Mouse (Mus musculus) heart, embryonic 10.5 days (tissue): ENCODE results near the gene Rph3al. TPM values are rescaled to one million over a fixed set of nuclear protein-coding genes. Genes with fewer than 3 reads are reported as not detected.

Experiments used
- DNase-seq: peaks from one replicate; pipeline ENCODE4 v3.0.0-alpha.2; 2017; ENCODE audit warnings: low spot score
- H3K27ac ChIP-seq: fragments of 300-500 bp; sonication (generic); 2 replicates; pipeline ENCODE4 v1.5.1; 2016; ENCODE audit warnings: mild to moderate bottlenecking
- H3K27me3 ChIP-seq: fragments of 300-500 bp; sonication (generic); 2 replicates; pipeline ENCODE4 v1.6.1; 2016; ENCODE audit warnings: mild to moderate bottlenecking; ENCODE audit not compliant: poor library complexity, insufficient read depth, severe bottlenecking
- H3K36me3 ChIP-seq: fragments of 300-500 bp; sonication (generic); 2 replicates; pipeline ENCODE4 v1.6.1; 2016; ENCODE audit warnings: mild to moderate bottlenecking, moderate library complexity
- H3K4me1 ChIP-seq: fragments of 300-500 bp; sonication (generic); 2 replicates; pipeline ENCODE4 v1.6.1; 2016; ENCODE audit warnings: mild to moderate bottlenecking
- H3K4me3 ChIP-seq: fragments of 300-500 bp; sonication (generic); 2 replicates; pipeline ENCODE4 v1.5.1; 2016; ENCODE audit warnings: mild to moderate bottlenecking, moderate library complexity
- H3K9me3 ChIP-seq: fragments of 300-500 bp; sonication (generic); 2 replicates; pipeline ENCODE4 v1.6.1; 2016; ENCODE audit warnings: mild to moderate bottlenecking, moderate library complexity
- WGBS: fragments of 180-500 bp; shearing (Covaris S2); methylation state at CpG from one replicate; pipeline ENCODE4 v1.1.7; 2016; 5-methylcytosine and 5-hydroxymethylcytosine counted together
- polyA plus RNA-seq: library from polyadenylated mRNA; unstranded; fragments of >200 nt; fragmentation: Nextera tagmentation; extraction: Ambion mirVana; gene quantifications from 2 replicates; pipeline ENCODE4 v1.2.1, GENCODE M21; 2016

The Rph3al gene
- polyA plus RNA-seq, 1 experiment from 2014 or later, result 3.9 TPM

DNA sequence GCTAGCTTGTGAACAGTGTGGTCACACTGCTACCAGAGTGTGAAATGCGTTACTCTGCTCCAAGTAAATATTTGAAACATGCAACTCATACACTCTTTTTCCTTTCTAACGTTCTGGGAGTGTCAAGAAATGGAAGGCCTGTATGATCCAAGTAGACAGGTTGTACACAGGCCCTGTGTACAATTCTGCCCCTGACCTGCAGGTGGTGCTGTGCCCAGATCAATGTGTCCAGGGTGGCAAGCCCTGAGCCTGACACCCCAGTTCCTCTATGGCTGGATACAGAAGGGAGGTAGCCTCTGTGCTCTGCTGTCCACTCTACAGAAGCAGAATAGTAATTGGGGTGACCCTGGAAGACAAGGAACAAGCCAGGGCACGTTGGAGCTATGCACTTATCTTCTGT, 24.3 kb downstream of the Rph3al start:
- H3K4me1 ChIP-seq, result peaks cover 22% of the 10 kb centered on the region
- no peaks in the 10 kb centered on the region for H3K27me3 ChIP-seq
- 0 out of 2 replicates have a peak, but pooled peaks cover 7% of the 10 kb centered on the region for H3K36me3 ChIP-seq
- H3K9me3 ChIP-seq, result peaks cover 5% of the 10 kb centered on the region; the same call in 1 of the 2 replicates
- no peak for DNase-seq
- no peak overlapping the region for H3K4me3 ChIP-seq
- WGBS, result 59% methylated on average over 3 of the region's 3 CpGs
- no peak overlapping the region for H3K27ac ChIP-seq

DNA sequence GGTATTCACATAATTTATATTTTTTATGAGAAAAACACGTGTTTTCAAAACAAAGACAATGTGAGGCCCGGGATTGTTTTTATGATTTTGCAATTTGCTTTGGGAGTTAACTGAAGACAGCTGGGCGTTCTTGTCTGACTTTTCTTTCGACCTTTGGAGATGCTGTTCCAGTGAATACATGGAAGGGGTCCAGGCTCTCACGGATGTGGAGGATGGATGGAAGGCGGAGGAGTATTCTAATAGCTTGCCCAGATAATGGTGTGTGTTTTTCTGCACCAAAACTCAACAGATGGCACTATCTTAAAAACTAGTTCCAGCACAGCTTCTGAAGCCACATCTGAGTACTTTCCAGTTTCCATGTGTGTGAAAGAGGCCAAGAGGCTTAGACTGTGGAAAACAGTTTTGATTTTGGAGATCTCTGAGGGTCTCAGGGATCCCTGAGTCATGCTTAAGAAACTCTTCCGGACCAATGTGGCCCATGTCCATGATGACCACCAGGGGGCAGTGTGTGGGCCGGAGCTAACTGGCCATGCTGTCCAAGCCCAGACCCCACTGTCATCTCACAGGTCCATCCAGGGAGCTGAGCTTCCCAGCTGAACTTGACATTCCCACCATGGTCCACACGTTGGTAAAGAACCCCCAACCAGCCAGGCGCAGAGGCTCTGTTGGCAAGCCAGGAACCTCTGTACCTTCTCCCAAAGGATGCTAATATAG, 25.1 kb downstream of the Rph3al start:
- WGBS, result 51% methylated on average over 10 of the region's 10 CpGs
- DNase-seq, result peak; percentile 86
- peaks cover 9% of the 10 kb centered on the region; the same call in 1 of the 2 replicates for H3K36me3 ChIP-seq
- no peak overlapping the region for H3K4me3 ChIP-seq
- no peak overlapping the region; the same call in 1 of the 2 replicates for H3K27ac ChIP-seq
- peaks cover 8% of the 10 kb centered on the region; the same call in 1 of the 2 replicates for H3K27me3 ChIP-seq
- peaks cover 5% of the 10 kb centered on the region; the same call in 1 of the 2 replicates for H3K9me3 ChIP-seq
- H3K4me1 ChIP-seq, result peaks cover 28% of the 10 kb centered on the region

DNA sequence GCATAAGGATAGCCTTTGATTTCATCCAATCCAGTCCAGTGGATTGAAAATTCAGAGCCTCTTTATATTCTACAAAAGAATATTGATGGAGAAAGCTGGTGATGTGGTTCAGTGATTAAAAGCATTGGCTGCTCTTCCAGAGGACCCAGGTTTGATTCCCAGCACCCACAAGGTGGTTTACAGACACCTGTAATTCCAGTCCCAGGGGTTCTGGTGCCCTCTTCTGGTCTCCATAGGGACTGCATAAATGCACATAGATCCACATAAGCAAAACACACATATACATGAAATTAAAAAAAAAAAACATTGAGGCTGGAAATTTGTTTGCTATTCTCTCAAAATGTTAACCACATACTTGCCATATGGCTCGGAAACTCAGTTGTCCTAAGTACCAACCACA, 26.3 kb downstream of the Rph3al start:
- no peak overlapping the region for H3K4me3 ChIP-seq
- DNase-seq, result no peak
- H3K27me3 ChIP-seq, result peaks cover 11% of the 10 kb centered on the region; the same call in 1 of the 2 replicates
- H3K9me3 ChIP-seq, result peaks cover 5% of the 10 kb centered on the region; the same call in 1 of the 2 replicates
- peaks cover 27% of the 10 kb centered on the region for H3K4me1 ChIP-seq
- WGBS, result 89% methylated on average over 1 of the region's 1 CpGs
- peaks cover 9% of the 10 kb centered on the region; the same call in 1 of the 2 replicates for H3K36me3 ChIP-seq
- H3K27ac ChIP-seq, result no peak overlapping the region

DNA sequence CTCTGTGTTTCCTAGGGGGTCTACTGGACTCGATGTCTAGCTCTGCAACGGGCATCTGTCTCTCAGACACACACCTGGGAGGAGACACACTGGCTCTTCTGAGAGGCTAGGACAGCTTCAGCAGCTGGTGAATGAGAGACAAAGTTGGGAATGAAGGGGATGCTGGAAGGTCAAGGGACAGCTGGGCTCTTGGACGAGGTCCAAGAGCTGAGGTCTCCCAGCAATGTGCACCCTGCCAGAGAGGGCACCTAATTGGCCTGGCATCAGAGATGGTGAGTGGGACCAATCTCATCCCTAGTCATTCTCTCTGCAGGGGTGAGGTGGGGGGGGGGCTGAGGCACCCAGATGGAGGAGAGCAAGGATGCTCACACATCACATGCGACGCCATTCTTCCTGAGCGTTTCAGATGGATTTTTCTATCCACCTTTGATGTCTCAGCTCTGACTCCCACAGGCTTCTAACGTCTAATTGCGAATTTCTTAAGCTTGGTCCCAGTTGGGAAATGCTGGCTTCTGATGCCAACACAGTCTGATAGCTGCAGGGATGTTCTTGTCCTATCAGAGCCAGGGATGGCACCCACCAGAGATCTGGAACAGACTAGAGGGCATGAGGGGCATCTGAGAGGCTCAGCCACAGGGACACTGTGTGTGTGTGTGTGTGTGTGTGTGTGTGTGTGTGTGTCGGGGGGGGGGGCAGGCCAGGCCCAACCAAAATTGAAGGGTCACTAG, 28.4 kb downstream of the Rph3al start:
- Histone ChIP-seq H3K27me3 (peaks cover 11% of the 10 kb centered on the region; the same call in 1 of the 2 replicates), H3K4me3 (no peak overlapping the region), H3K4me1 (peaks cover 21% of the 10 kb centered on the region), H3K9me3 (peaks cover 5% of the 10 kb centered on the region; the same call in 1 of the 2 replicates), H3K36me3 (peaks cover 9% of the 10 kb centered on the region; the same call in 1 of the 2 replicates), H3K27ac (no peak overlapping the region)
- no peak for DNase-seq
- 88% methylated on average over 9 of the region's 9 CpGs for WGBS

DNA sequence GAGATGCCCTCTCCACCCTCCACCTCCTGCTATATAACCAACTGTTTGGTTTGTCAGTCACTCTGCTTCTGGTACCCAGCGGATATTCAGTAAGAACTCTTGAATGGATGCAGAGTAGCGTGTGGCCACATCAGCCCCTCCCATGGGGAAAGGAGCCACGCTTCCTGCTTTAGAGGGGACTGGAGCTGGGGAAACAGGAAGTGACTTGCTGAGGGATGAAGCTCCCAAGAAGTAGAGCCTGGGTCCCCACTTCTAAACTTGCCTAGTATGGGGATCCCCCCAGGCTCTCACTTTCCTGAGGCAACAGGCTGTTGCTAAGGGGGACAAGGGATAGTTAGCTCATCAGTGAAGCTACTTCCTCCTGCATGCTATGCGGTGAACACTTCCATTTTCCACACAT, 30.8 kb downstream of the Rph3al start:
- H3K27ac ChIP-seq, result no peak overlapping the region
- 64% methylated on average over 4 of the region's 4 CpGs for WGBS
- peaks cover 33% of the 10 kb centered on the region for H3K4me1 ChIP-seq
- DNase-seq, result no peak
- peaks cover 5% of the 10 kb centered on the region; the same call in 1 of the 2 replicates for H3K9me3 ChIP-seq
- no peak overlapping the region for H3K4me3 ChIP-seq
- H3K27me3 ChIP-seq, result peaks cover 17% of the 10 kb centered on the region; the same call in 1 of the 2 replicates
- H3K36me3 ChIP-seq, result peaks cover 9% of the 10 kb centered on the region; the same call in 1 of the 2 replicates

DNA sequence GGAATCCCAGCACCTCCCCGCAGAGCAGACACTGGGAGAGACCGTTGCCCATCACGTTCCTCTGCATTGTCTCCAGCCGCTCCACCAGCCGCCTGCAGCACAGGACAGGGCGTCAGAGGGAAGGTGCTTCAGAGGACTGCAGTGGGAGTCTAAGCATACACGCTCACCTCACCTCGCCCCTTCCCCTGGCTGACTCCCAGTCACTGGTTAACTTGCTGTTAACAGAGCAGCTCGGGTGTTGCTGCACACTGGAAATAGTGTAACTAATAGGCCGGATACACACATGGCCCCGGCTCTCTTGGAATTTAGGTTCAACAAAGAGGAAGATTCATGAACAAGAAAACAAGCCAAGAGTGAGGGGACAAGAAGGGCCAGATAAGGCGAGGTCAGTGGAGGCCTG, 31.7 kb downstream of the Rph3al start:
- Histone ChIP-seq H3K9me3 (no peaks in the 10 kb centered on the region; the same call in 1 of the 2 replicates), H3K27me3 (peaks cover 21% of the 10 kb centered on the region), H3K4me1 (peaks cover 33% of the 10 kb centered on the region), H3K4me3 (no peak overlapping the region), H3K36me3 (peaks cover 5% of the 10 kb centered on the region; the same call in 1 of the 2 replicates), H3K27ac (no peak overlapping the region)
- 55% methylated on average over 12 of the region's 12 CpGs for WGBS
- DNase-seq, result no peak

DNA sequence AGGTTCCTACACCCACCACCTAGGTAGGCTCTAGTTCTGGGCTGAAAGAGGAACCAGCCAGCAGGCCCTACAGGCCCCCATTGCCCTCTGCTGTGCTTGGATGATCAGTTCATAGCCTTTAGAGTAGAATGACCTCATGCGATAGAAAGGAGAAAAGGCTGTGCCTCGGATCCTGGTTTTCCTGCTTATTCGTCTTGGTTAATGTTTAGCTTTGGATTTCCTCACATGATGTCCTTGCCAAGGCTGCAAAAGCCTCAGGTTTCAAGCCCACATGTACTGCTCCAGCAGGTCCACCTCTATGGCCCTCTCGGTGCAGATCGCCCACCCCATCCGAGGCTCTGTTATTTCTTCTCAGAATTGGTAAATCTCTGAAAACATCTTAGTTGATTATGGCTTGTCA, 33.2 kb downstream of the Rph3al start:
- Histone ChIP-seq H3K9me3 (no peaks in the 10 kb centered on the region; the same call in 1 of the 2 replicates), H3K27me3 (peaks cover 36% of the 10 kb centered on the region), H3K4me3 (no peak overlapping the region), H3K4me1 (peaks cover 37% of the 10 kb centered on the region), H3K27ac (no peak overlapping the region; the same call in 1 of the 2 replicates), H3K36me3 (peaks cover 2% of the 10 kb centered on the region; the same call in 1 of the 2 replicates)
- DNase-seq, result no peak
- WGBS, result 79% methylated on average over 6 of the region's 6 CpGs

DNA sequence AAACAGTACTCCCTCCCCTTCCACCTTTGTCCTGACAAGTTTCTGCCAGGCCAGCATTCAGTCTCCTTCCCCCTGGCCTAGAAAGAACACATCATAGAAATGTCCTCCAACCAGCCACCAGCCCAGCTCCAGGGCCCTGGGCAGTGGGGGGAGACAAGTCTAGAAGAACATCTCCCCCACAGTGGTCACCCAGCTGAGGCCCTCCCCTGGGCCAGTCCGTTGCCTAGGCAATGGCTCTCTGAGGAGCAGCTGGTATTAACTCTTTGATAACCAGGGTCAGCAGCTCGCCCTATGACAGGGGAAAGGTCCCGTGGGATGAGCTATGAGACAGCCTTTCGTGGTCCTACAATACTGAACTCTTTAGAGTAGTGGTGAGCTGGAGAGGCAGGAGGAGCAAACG, 33.7 kb downstream of the Rph3al start:
- Histone ChIP-seq H3K4me1 (peaks cover 37% of the 10 kb centered on the region), H3K36me3 (peaks cover 2% of the 10 kb centered on the region; the same call in 1 of the 2 replicates), H3K27me3 (peaks cover 36% of the 10 kb centered on the region), H3K4me3 (no peak overlapping the region), H3K27ac (peak overlapping the region; percentile 63), H3K9me3 (no peaks in the 10 kb centered on the region; the same call in 1 of the 2 replicates)
- no peak for DNase-seq
- 43% methylated on average over 5 of the region's 5 CpGs for WGBS

DNA sequence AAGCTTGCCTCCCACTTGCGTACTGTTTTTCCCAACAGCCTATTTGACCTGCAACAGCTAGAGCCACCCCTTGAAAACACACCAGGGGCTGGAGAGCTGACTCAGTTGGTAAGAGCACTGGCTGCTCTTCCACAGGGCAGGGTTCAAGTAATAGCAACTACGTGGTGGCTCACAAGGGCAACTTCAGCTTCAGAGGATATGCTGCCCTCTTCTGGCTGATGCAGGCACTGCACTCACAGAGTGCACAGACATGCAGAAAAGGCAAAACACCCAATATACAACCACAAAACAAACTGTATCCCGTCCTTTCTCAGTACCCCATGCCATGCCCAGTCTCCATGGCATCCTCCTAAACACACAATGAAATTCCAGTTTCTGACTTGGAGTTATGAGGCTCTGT, 34.7 kb downstream of the Rph3al start:
- no peak for DNase-seq
- Histone ChIP-seq H3K27me3 (peaks cover 32% of the 10 kb centered on the region), H3K4me3 (no peak overlapping the region), H3K9me3 (no peaks in the 10 kb centered on the region; the same call in 1 of the 2 replicates), H3K36me3 (no peaks in the 10 kb centered on the region), H3K4me1 (peaks cover 33% of the 10 kb centered on the region), H3K27ac (no peak overlapping the region)
- 71% methylated on average over 3 of the region's 3 CpGs for WGBS

DNA sequence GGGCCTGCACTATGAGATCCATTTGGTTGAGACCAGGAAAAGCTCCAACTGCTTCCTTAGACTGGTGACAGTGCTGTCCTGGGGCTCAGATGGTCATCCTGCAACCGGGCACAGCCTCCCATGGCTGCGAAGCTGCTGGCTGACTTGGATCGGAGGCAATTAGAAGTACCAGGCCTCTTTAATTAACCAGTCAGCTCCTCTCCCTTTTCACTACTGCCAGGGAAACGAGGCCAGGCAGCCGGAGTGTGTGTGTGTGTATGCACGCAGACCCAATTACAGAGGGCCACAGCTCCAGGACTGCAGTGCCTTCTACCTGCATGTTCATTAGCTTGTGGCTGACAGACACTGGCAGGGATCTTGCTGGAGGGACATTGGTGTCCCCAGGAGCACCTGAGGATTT, 36.9 kb downstream of the Rph3al start:
- Histone ChIP-seq H3K27ac (no peak overlapping the region), H3K4me3 (no peak overlapping the region), H3K27me3 (peaks cover 25% of the 10 kb centered on the region; the same call in 1 of the 2 replicates), H3K9me3 (no peaks in the 10 kb centered on the region; the same call in 1 of the 2 replicates), H3K36me3 (no peaks in the 10 kb centered on the region), H3K4me1 (peaks cover 18% of the 10 kb centered on the region)
- 82% methylated on average over 6 of the region's 6 CpGs for WGBS
- DNase-seq, result no peak

DNA sequence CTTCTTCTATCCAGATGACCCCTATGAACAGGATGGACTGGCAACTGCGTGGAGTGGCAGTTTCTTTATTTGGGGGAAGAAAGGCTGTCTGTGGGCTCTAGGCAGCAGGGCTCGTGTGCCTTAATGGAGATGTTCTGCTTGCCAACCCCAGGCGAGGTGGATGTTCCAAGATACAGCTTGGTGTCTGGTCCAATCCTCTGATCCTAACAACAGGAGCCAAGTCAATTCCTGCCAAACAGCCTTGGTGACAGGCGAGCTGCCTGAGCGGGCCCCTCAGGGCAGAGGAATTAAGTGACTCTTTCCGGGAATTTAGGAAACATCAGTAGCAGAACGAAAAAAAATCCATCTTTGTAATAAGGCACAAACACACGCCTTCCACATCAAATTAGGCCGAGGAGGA, 38.6 kb downstream of the Rph3al start:
- Histone ChIP-seq H3K9me3 (no peaks in the 10 kb centered on the region; the same call in 1 of the 2 replicates), H3K4me3 (no peak overlapping the region), H3K27ac (no peak overlapping the region), H3K4me1 (peaks cover 22% of the 10 kb centered on the region), H3K27me3 (peaks cover 32% of the 10 kb centered on the region; the same call in 1 of the 2 replicates), H3K36me3 (no peaks in the 10 kb centered on the region)
- 69% methylated on average over 9 of the region's 9 CpGs for WGBS
- no peak for DNase-seq

DNA sequence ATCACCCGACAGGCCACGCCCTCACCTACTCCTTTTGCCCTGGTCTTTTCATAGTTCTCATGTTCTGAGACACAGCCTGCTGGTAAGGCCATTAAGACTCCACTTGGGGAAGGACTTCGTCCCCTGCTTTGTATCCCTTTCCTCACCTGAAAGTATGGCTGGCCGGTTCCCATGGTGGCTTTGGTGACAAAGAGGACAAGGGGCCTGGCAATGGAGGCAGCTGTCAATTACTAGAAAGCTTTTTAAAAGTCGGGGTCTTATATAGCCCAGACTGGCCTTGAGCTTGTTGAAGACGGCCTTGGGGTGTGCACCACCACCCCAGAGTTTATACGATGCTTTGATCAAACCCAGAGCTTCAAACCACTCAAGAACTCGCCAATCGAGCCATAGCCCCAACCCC, 39.7 kb downstream of the Rph3al start:
- Histone ChIP-seq H3K27me3 (peaks cover 36% of the 10 kb centered on the region; the same call in 1 of the 2 replicates), H3K27ac (no peak overlapping the region), H3K4me1 (peaks cover 12% of the 10 kb centered on the region), H3K36me3 (no peaks in the 10 kb centered on the region), H3K4me3 (no peak overlapping the region), H3K9me3 (no peaks in the 10 kb centered on the region; the same call in 1 of the 2 replicates)
- no peak for DNase-seq
- WGBS, result 87% methylated on average over 9 of the region's 9 CpGs
